Mouse (Mus musculus) gastrocnemius, adult 8-10 months (tissue): ENCODE results near the gene Atf6b. TPM values are rescaled to one million over a fixed set of nuclear protein-coding genes. Genes with fewer than 3 reads are reported as not detected.

Experiments
- DNase-seq, 2 experiments: peaks; one replicate each; pipeline ENCODE4 v3.0.0; 2022; ENCODE audit warnings: low spot score in 2 of 2
- total RNA-seq, 4 experiments: library from RNA; stranded (reverse); gene quantifications; 2 replicates each; pipeline ENCODE4 v1.2.4; 2022

The Atf6b gene
- total RNA-seq, 4 experiments from 2014 or later, result 5.4 to 7.6 (median 6.3) TPM

- no peak for DNase-seq
Measured at GRCm38 (mm10) chr17:34664472-34664871, 17.5 kb downstream of the Atf6b start.

GRCm38 (mm10) chr17:34670235-34670634 is 23.3 kb downstream of the Atf6b start, which contains the start of gene Tnxb:
Gene Tnxb, plus strand, starts transcription at chr17:34670535.
- no peak for DNase-seq

GRCm38 (mm10) chr17:34671151-34672066 is 24.5 kb downstream of the Atf6b start:
- DNase-seq, result no peak

GRCm38 (mm10) chr17:34672246-34672792 is 25.4 kb downstream of the Atf6b start:
- no peak for DNase-seq

GRCm38 (mm10) chr17:34673139-34673538 is 26.2 kb downstream of the Atf6b start:
- DNase-seq, result no peak

- DNase-seq, result no peak
Measured at GRCm38 (mm10) chr17:34674524-34675204, 27.7 kb downstream of the Atf6b start.

GRCm38 (mm10) chr17:34675205-34676092 is 28.5 kb downstream of the Atf6b start:
- DNase-seq, result no peak

- DNase-seq, result no peak
Measured at GRCm38 (mm10) chr17:34676093-34676460, 29.1 kb downstream of the Atf6b start.

- DNase-seq, result no peak
Measured at GRCm38 (mm10) chr17:34676671-34677070, 29.7 kb downstream of the Atf6b start.

GRCm38 (mm10) chr17:34680191-34680590 is 33.2 kb downstream of the Atf6b start:
- DNase-seq, result no peak

GRCm38 (mm10) chr17:34680621-34681020 is 33.7 kb downstream of the Atf6b start:
- no peak for DNase-seq

- DNase-seq, result no peak
Measured at GRCm38 (mm10) chr17:34681132-34681571, 34.2 kb downstream of the Atf6b start.

- DNase-seq, result no peak
Measured at GRCm38 (mm10) chr17:34681881-34682536, 35.1 kb downstream of the Atf6b start.

GRCm38 (mm10) chr17:34683179-34683578 is 36.2 kb downstream of the Atf6b start:
- DNase-seq, result no peak

GRCm38 (mm10) chr17:34683686-34684220 is 36.8 kb downstream of the Atf6b start:
- DNase-seq, result no peak

- DNase-seq, result no peak
Measured at GRCm38 (mm10) chr17:34684253-34684893, 37.4 kb downstream of the Atf6b start.

GRCm38 (mm10) chr17:34685120-34686110 is 38.5 kb downstream of the Atf6b start:
- peak; percentile 48 to 71 for DNase-seq

- DNase-seq, result no peak
Measured at GRCm38 (mm10) chr17:34688889-34689288, 41.9 kb downstream of the Atf6b start.
